Mouse (Mus musculus): ENCODE results near the gene Pheta2. TPM values are rescaled to one million over a fixed set of nuclear protein-coding genes. Genes with fewer than 3 reads are reported as not detected.

Pheta2 gene
- polyA plus RNA-seq, 2 experiments: 18.7 to 24.8 TPM

- H3K4me1 ChIP-seq (replicated peaks; ENCODE audit: control insufficient read depth in 2 of 2, insufficient read depth in 2 of 2, low read length in 1 of 2): peaks cover 0 to 11% of the 10 kb centered on the region in 2 experiments; a peak in 2 of 4 replicates
- H3K27me3 ChIP-seq (ENCODE audit: control insufficient read depth, insufficient read depth, low read length): no peaks in the 10 kb centered on the region
- no peak for DNase-seq (ENCODE audit: low read depth in 3 of 3, low spot score in 3 of 3)
- no peak overlapping the region for H3K9ac ChIP-seq (replicated peaks)
- no peak for ATAC-seq (ENCODE audit: insufficient read depth)
- no peak overlapping the region; the same call in 1 of the 2 replicates for H3K27ac ChIP-seq
- peak overlapping the region; percentile 18 for H3K4me2 ChIP-seq (ENCODE audit: low read depth)
- H3K9me3 ChIP-seq (ENCODE audit: control insufficient read depth, low read length): no peaks in the 10 kb centered on the region
- 53% methylated on average over 15 of the region's 15 CpGs for WGBS (ENCODE audit: insufficient replicate concordance)
- no peaks in the 10 kb centered on the region for H3K36me3 ChIP-seq (replicated peaks; ENCODE audit: control insufficient read depth, insufficient read depth, low read depth)
- no peak for TF ChIP-seq EP300 (IDR thresholded peaks at IDR 0.05; ENCODE audit: low read depth)
- H3K4me3 ChIP-seq (ENCODE audit: insufficient read depth in 1 of 2, low read depth in 2 of 2, low read length in 2 of 2): peak overlapping the region; percentile 3 to 14; a peak in 2 of 4 replicates
Measured at GRCm38 (mm10) chr15:82378261-82379180, 39.8 kb downstream of the Pheta2 start.

- no peaks in the 10 kb centered on the region for H3K27me3 ChIP-seq (ENCODE audit: control insufficient read depth, insufficient read depth, low read length)
- DNase-seq (ENCODE audit: low read depth in 3 of 3, low spot score in 3 of 3) (peak in 2 of 3 experiments; percentile 24 to 34), ATAC-seq (ENCODE audit: insufficient read depth) (peak; percentile 77)
- H3K9me3 ChIP-seq (ENCODE audit: control insufficient read depth, low read length): no peaks in the 10 kb centered on the region
- H3K9ac ChIP-seq (replicated peaks): no peak overlapping the region
- peak overlapping the region; percentile 50 for H3K4me2 ChIP-seq (ENCODE audit: low read depth)
- H3K36me3 ChIP-seq (replicated peaks; ENCODE audit: control insufficient read depth, insufficient read depth, low read depth): no peaks in the 10 kb centered on the region
- peaks cover 0 to 11% of the 10 kb centered on the region in 2 experiments; a peak in 2 of 4 replicates for H3K4me1 ChIP-seq (replicated peaks; ENCODE audit: control insufficient read depth in 2 of 2, insufficient read depth in 2 of 2, low read length in 1 of 2)
- peak overlapping the region; percentile 40 to 53 for H3K4me3 ChIP-seq (ENCODE audit: insufficient read depth in 1 of 2, low read depth in 2 of 2, low read length in 2 of 2)
- no peak overlapping the region for H3K27ac ChIP-seq
- TF ChIP-seq EP300 (IDR thresholded peaks at IDR 0.05; ENCODE audit: low read depth) (no peak), CTCF (IDR thresholded peaks at IDR 0.05; ENCODE audit: low read depth) (no peak)
- WGBS (ENCODE audit: insufficient replicate concordance): 26% methylated on average over 7 of the region's 7 CpGs
Measured at GRCm38 (mm10) chr15:82379511-82379870, 40.7 kb downstream of the Pheta2 start.

GRCm38 (mm10) chr15:82379871-82380713 lies 41.4 kb downstream of the Pheta2 start, which contains the start of gene Cyp2d22:
TSS of gene Cyp2d22 (minus strand) at chr15:82380260.
- no peaks in the 10 kb centered on the region for H3K9me3 ChIP-seq (ENCODE audit: control insufficient read depth, low read length)
- no peaks in the 10 kb centered on the region for H3K36me3 ChIP-seq (replicated peaks; ENCODE audit: control insufficient read depth, insufficient read depth, low read depth)
- peak within 1 kb of the TSS; percentile 40 to 53 for H3K4me3 ChIP-seq (ENCODE audit: insufficient read depth in 1 of 2, low read depth in 2 of 2, low read length in 2 of 2)
- peak within 1 kb of the TSS; percentile 50 for H3K4me2 ChIP-seq (ENCODE audit: low read depth)
- DNase-seq (ENCODE audit: low read depth in 3 of 3, low spot score in 3 of 3) (no peak), ATAC-seq (ENCODE audit: insufficient read depth) (peak; percentile 63)
- 2% methylated on average over 18 of the region's 24 CpGs for WGBS (ENCODE audit: insufficient replicate concordance)
- H3K27me3 ChIP-seq (ENCODE audit: control insufficient read depth, insufficient read depth, low read length): no peaks in the 10 kb centered on the region
- no peak within 1 kb of the TSS; the same call in 1 of the 2 replicates for H3K27ac ChIP-seq
- no peak within 1 kb of the TSS for H3K9ac ChIP-seq (replicated peaks)
- H3K4me1 ChIP-seq (replicated peaks; ENCODE audit: control insufficient read depth in 2 of 2, insufficient read depth in 2 of 2, low read length in 1 of 2): peaks cover 0 to 11% of the 10 kb centered on the region in 2 experiments; a peak in 2 of 4 replicates
- no peak for TF ChIP-seq EP300 (IDR thresholded peaks at IDR 0.05; ENCODE audit: low read depth)
- TF ChIP-seq CTCF (IDR thresholded peaks at IDR 0.05; ENCODE audit: low read depth): no peak

- ATAC-seq (ENCODE audit: insufficient read depth) (no peak), DNase-seq (ENCODE audit: low read depth in 3 of 3, low spot score in 3 of 3) (no peak)
- TF ChIP-seq EP300 (IDR thresholded peaks at IDR 0.05; ENCODE audit: low read depth): no peak
- no peak for TF ChIP-seq CTCF (IDR thresholded peaks at IDR 0.05; ENCODE audit: low read depth)
- no peaks in the 10 kb centered on the region for H3K36me3 ChIP-seq (replicated peaks; ENCODE audit: control insufficient read depth, insufficient read depth, low read depth)
- 35% methylated on average over 7 of the region's 7 CpGs for WGBS (ENCODE audit: insufficient replicate concordance)
- H3K9me3 ChIP-seq (ENCODE audit: control insufficient read depth, low read length): no peaks in the 10 kb centered on the region
- H3K4me2 ChIP-seq (ENCODE audit: low read depth): peak overlapping the region; percentile 27
- no peak overlapping the region for H3K27ac ChIP-seq
- H3K27me3 ChIP-seq (ENCODE audit: control insufficient read depth, insufficient read depth, low read length): no peaks in the 10 kb centered on the region
- peaks cover 0 to 11% of the 10 kb centered on the region in 2 experiments; a peak in 2 of 4 replicates for H3K4me1 ChIP-seq (replicated peaks; ENCODE audit: control insufficient read depth in 2 of 2, insufficient read depth in 2 of 2, low read length in 1 of 2)
- H3K4me3 ChIP-seq (ENCODE audit: insufficient read depth in 1 of 2, low read depth in 2 of 2, low read length in 2 of 2): peak overlapping the region in 1 of 2 experiments; percentile 28; a peak in 1 of 4 replicates
- H3K9ac ChIP-seq (replicated peaks): no peak overlapping the region
Measured at GRCm38 (mm10) chr15:82380714-82381062, 41.9 kb downstream of the Pheta2 start.
